Mouse (Mus musculus): ENCODE measurements around the gene Gm20388. TPM values are rescaled to one million over a fixed set of nuclear protein-coding genes. Genes with fewer than 3 reads are reported as not detected.
A peak's percentile ranks its signal among the peaks of the same experiment; 100 is the strongest.

The Gm20388 gene
- polyA plus RNA-seq, 1 experiment from 2014 or later = 4.4 TPM

GRCm38 (mm10) chr8:121934923-121935322, 2024.3 kb downstream of the Gm20388 start:
- no peaks in the 10 kb centered on the region for H3K36me3 ChIP-seq
- no peak overlapping the region for H3K4me2 ChIP-seq (replicated peaks)
- H3K27ac ChIP-seq = peak overlapping the region; percentile 86
- peaks cover 29% of the 10 kb centered on the region for H3K4me1 ChIP-seq (replicated peaks)
- H3K9me3 ChIP-seq = no peaks in the 10 kb centered on the region
- ATAC-seq = peak; percentile 55
- no peak overlapping the region for H3K9ac ChIP-seq (replicated peaks)
- no peaks in the 10 kb centered on the region for H3K27me3 ChIP-seq
- H3K4me3 ChIP-seq (replicated peaks) = no peak overlapping the region

- Histone ChIP-seq H3K27me3 (no peaks in the 10 kb centered on the region), H3K4me3 (replicated peaks) (no peak overlapping the region), H3K27ac (peak overlapping the region; percentile 86), H3K4me2 (replicated peaks) (peak overlapping the region; percentile 34), H3K4me1 (replicated peaks) (peaks cover 29% of the 10 kb centered on the region), H3K36me3 (no peaks in the 10 kb centered on the region), H3K9ac (replicated peaks) (peak overlapping the region; percentile 48; the same call in 1 of the 2 replicates), H3K9me3 (no peaks in the 10 kb centered on the region)
- WGBS = 38% methylated on average over 12 of the region's 12 CpGs
- ATAC-seq = peak; percentile 94
Measured at GRCm38 (mm10) chr8:121935341-121936294, 2025.0 kb downstream of the Gm20388 start.

- ATAC-seq = no peak
- Histone ChIP-seq H3K9me3 (no peaks in the 10 kb centered on the region), H3K4me2 (replicated peaks) (no peak overlapping the region), H3K9ac (replicated peaks) (no peak overlapping the region), H3K4me3 (replicated peaks) (no peak overlapping the region), H3K36me3 (no peaks in the 10 kb centered on the region), H3K4me1 (replicated peaks) (peaks cover 29% of the 10 kb centered on the region), H3K27ac (peak overlapping the region; percentile 86; the same call in 1 of the 2 replicates), H3K27me3 (no peaks in the 10 kb centered on the region)
- WGBS = 84% methylated on average over 14 of the region's 14 CpGs
Measured at GRCm38 (mm10) chr8:121936391-121936790, 2025.8 kb downstream of the Gm20388 start.

GRCm38 (mm10) chr8:121938732-121939131, 2028.1 kb downstream of the Gm20388 start:
- Histone ChIP-seq H3K9me3 (no peaks in the 10 kb centered on the region), H3K36me3 (no peaks in the 10 kb centered on the region), H3K4me1 (replicated peaks) (peaks cover 29% of the 10 kb centered on the region), H3K27ac (no peak overlapping the region), H3K4me2 (replicated peaks) (no peak overlapping the region), H3K4me3 (replicated peaks) (no peak overlapping the region), H3K27me3 (no peaks in the 10 kb centered on the region), H3K9ac (replicated peaks) (no peak overlapping the region)
- 83% methylated on average over 7 of the region's 7 CpGs for WGBS
- ATAC-seq = no peak

GRCm38 (mm10) chr8:121943057-121943540, 2032.5 kb downstream of the Gm20388 start:
- Histone ChIP-seq H3K36me3 (no peaks in the 10 kb centered on the region), H3K4me3 (replicated peaks) (no peak overlapping the region), H3K9me3 (no peaks in the 10 kb centered on the region), H3K27me3 (0 out of 2 replicates have a peak, but pooled peaks cover 4% of the 10 kb centered on the region), H3K4me2 (replicated peaks) (no peak overlapping the region), H3K27ac (no peak overlapping the region), H3K9ac (replicated peaks) (no peak overlapping the region), H3K4me1 (replicated peaks) (peaks cover 17% of the 10 kb centered on the region)
- ATAC-seq = no peak
- WGBS = 47% methylated on average over 2 of the region's 2 CpGs

GRCm38 (mm10) chr8:121943716-121944115, 2033.1 kb downstream of the Gm20388 start:
- no peak for ATAC-seq
- Histone ChIP-seq H3K27ac (no peak overlapping the region), H3K36me3 (no peaks in the 10 kb centered on the region), H3K4me2 (replicated peaks) (no peak overlapping the region), H3K27me3 (0 out of 2 replicates have a peak, but pooled peaks cover 4% of the 10 kb centered on the region), H3K9me3 (no peaks in the 10 kb centered on the region), H3K4me3 (replicated peaks) (no peak overlapping the region), H3K9ac (replicated peaks) (peak overlapping the region; percentile 36; the same call in 1 of the 2 replicates), H3K4me1 (replicated peaks) (peaks cover 23% of the 10 kb centered on the region)
- WGBS = 77% methylated on average over 8 of the region's 8 CpGs

- Histone ChIP-seq H3K36me3 (no peaks in the 10 kb centered on the region), H3K27me3 (0 out of 2 replicates have a peak, but pooled peaks cover 4% of the 10 kb centered on the region), H3K27ac (no peak within 1 kb of the TSS), H3K4me3 (replicated peaks) (no peak within 1 kb of the TSS), H3K4me2 (replicated peaks) (no peak within 1 kb of the TSS), H3K9ac (replicated peaks) (peak within 1 kb of the TSS; percentile 36; the same call in 1 of the 2 replicates), H3K9me3 (no peaks in the 10 kb centered on the region), H3K4me1 (replicated peaks) (peaks cover 30% of the 10 kb centered on the region)
- no peak for ATAC-seq
Measured at GRCm38 (mm10) chr8:121944831-121945230, 2034.2 kb downstream of the Gm20388 start, which contains the start of gene Car5a. Car5a (minus strand) TSS chr8:121944904.

- H3K27me3 ChIP-seq = 0 out of 2 replicates have a peak, but pooled peaks cover 4% of the 10 kb centered on the region
- H3K36me3 ChIP-seq = no peaks in the 10 kb centered on the region
- H3K4me3 ChIP-seq (replicated peaks) = no peak overlapping the region
- H3K4me2 ChIP-seq (replicated peaks) = no peak overlapping the region
- H3K4me1 ChIP-seq (replicated peaks) = peaks cover 31% of the 10 kb centered on the region
- no peak for ATAC-seq
- no peaks in the 10 kb centered on the region for H3K9me3 ChIP-seq
- no peak overlapping the region for H3K9ac ChIP-seq (replicated peaks)
- H3K27ac ChIP-seq = no peak overlapping the region
- 81% methylated on average over 7 of the region's 7 CpGs for WGBS
Measured at GRCm38 (mm10) chr8:121946351-121946750, 2035.7 kb downstream of the Gm20388 start.

GRCm38 (mm10) chr8:121947047-121947752, 2036.6 kb downstream of the Gm20388 start:
- no peaks in the 10 kb centered on the region for H3K9me3 ChIP-seq
- H3K4me2 ChIP-seq (replicated peaks) = peak overlapping the region; percentile 63
- ATAC-seq = no peak
- 26% methylated on average over 19 of the region's 19 CpGs for WGBS
- H3K4me3 ChIP-seq (replicated peaks) = peak overlapping the region; percentile 36
- H3K27ac ChIP-seq = peak overlapping the region; percentile 79
- no peaks in the 10 kb centered on the region for H3K36me3 ChIP-seq
- peak overlapping the region; percentile 54 for H3K9ac ChIP-seq (replicated peaks)
- H3K27me3 ChIP-seq = 0 out of 2 replicates have a peak, but pooled peaks cover 4% of the 10 kb centered on the region
- peaks cover 39% of the 10 kb centered on the region for H3K4me1 ChIP-seq (replicated peaks)

- H3K36me3 ChIP-seq = no peaks in the 10 kb centered on the region
- peak overlapping the region; percentile 36 for H3K4me3 ChIP-seq (replicated peaks)
- H3K27me3 ChIP-seq = 0 out of 2 replicates have a peak, but pooled peaks cover 4% of the 10 kb centered on the region
- peak overlapping the region; percentile 82 for H3K27ac ChIP-seq
- peak overlapping the region; percentile 54 for H3K9ac ChIP-seq (replicated peaks)
- peak overlapping the region; percentile 63 for H3K4me2 ChIP-seq (replicated peaks)
- H3K4me1 ChIP-seq (replicated peaks) = peaks cover 45% of the 10 kb centered on the region
- no peaks in the 10 kb centered on the region for H3K9me3 ChIP-seq
- WGBS = under 1% methylated on average over 18 of the region's 18 CpGs
- ATAC-seq = peak; percentile 29
Measured at GRCm38 (mm10) chr8:121947753-121948141, 2037.1 kb downstream of the Gm20388 start.

- H3K36me3 ChIP-seq = peaks cover under 1% of the 10 kb centered on the region; the same call in 1 of the 2 replicates
- 0 out of 2 replicates have a peak, but pooled peaks cover 4% of the 10 kb centered on the region for H3K27me3 ChIP-seq
- peak overlapping the region; percentile 54; the same call in 1 of the 2 replicates for H3K9ac ChIP-seq (replicated peaks)
- H3K4me2 ChIP-seq (replicated peaks) = peak overlapping the region; percentile 63
- ATAC-seq = no peak
- H3K9me3 ChIP-seq = no peaks in the 10 kb centered on the region
- peaks cover 53% of the 10 kb centered on the region for H3K4me1 ChIP-seq (replicated peaks)
- WGBS = 52% methylated on average over 19 of the region's 19 CpGs
- H3K4me3 ChIP-seq (replicated peaks) = peak overlapping the region; percentile 36
- peak overlapping the region; percentile 82 for H3K27ac ChIP-seq
Measured at GRCm38 (mm10) chr8:121948321-121949145, 2037.9 kb downstream of the Gm20388 start.

All from midbrain, embryonic 13.5 days (tissue).